Mouse (Mus musculus) kidney, postnatal 14 days (tissue): Measurements from ENCODE around the gene Fam69b.

Experiments used
- DNase-seq: peaks from one replicate; pipeline ENCODE4 v3.0.0; 2022; ENCODE audit warnings: mixed read lengths

Fam69b gene

GRCm38 (mm10) chr2:26662509-26662882, 34.2 kb downstream of the Fam69b start:
- no peak for DNase-seq

- no peak for DNase-seq
Observed at GRCm38 (mm10) chr2:26663112-26663511, 34.9 kb downstream of the Fam69b start.

- DNase-seq = peak; percentile 61
Observed at GRCm38 (mm10) chr2:26663551-26663950, 35.3 kb downstream of the Fam69b start.

GRCm38 (mm10) chr2:26668746-26669145, 40.5 kb downstream of the Fam69b start:
- DNase-seq = no peak

GRCm38 (mm10) chr2:26671182-26671581, 42.9 kb downstream of the Fam69b start, which contains the start of gene Lcn4:
TSS of gene Lcn4 (minus strand) at chr2:26671282.
- DNase-seq = no peak
